ENCODE assay signal across 20 mouse cellular contexts in genomic region chr15:22736165-22736564, GRCm38 (mm10).
"Had no signal": no experiment of that assay in that cellular context is flagged by ENCODE, and none has a peak within 500 bp of the region (broad histone marks: within the 10 kb centered on the region; RNA-seq: fewer than 3 reads in every experiment).

No protein-coding gene starts in this region.

- H3K27ac ChIP-seq: liver, embryonic 15.5 days; macrophage; midbrain, embryonic 13.5 days; midbrain, embryonic 15.5 days; neural tube, embryonic 13.5 days; neural tube, embryonic 15.5 days had no signal

- H3K9me3 ChIP-seq: liver, embryonic 15.5 days; megakaryocyte, embryonic 14.5 days; midbrain, embryonic 13.5 days; midbrain, embryonic 15.5 days; neural tube, embryonic 13.5 days; neural tube, embryonic 15.5 days had no signal

- H3K36me3 ChIP-seq: liver, embryonic 15.5 days; midbrain, embryonic 13.5 days; midbrain, embryonic 15.5 days; neural tube, embryonic 13.5 days; neural tube, embryonic 15.5 days had no signal

- H3K27me3 ChIP-seq: liver, embryonic 15.5 days; megakaryocyte, embryonic 14.5 days; midbrain, embryonic 13.5 days; midbrain, embryonic 15.5 days; neural tube, embryonic 13.5 days; neural tube, embryonic 15.5 days had no signal

- DNase-seq: liver, postnatal 0 days; lung, adult 2 months; lung, postnatal 10 days; lung, postnatal 36 days; retina, postnatal 1 day; right cerebral cortex, adult 18-20 months; right cerebral cortex, postnatal 25 days; right cerebral cortex, postnatal 4 days; spleen, adult 18-20 months; thymus, adult 18-20 months; thymus, postnatal 25 days; thymus, postnatal 4 days had no signal

- H3K9ac ChIP-seq: liver, embryonic 15.5 days; liver, postnatal 0 days; midbrain, embryonic 13.5 days; midbrain, embryonic 15.5 days; neural tube, embryonic 13.5 days; neural tube, embryonic 15.5 days had no signal

- H3K4me2 ChIP-seq: liver, embryonic 15.5 days; midbrain, embryonic 11.5 days; midbrain, embryonic 13.5 days; midbrain, embryonic 15.5 days; neural tube, embryonic 13.5 days; neural tube, embryonic 15.5 days had no signal

- ATAC-seq: liver, postnatal 0 days; midbrain, embryonic 13.5 days; midbrain, embryonic 15.5 days had no signal

- H3K4me3 ChIP-seq: liver, embryonic 15.5 days; megakaryocyte, embryonic 14.5 days; midbrain, embryonic 13.5 days; midbrain, embryonic 15.5 days; neural tube, embryonic 13.5 days; neural tube, embryonic 15.5 days had no signal

- H3K4me1 ChIP-seq: liver, embryonic 15.5 days; megakaryocyte, embryonic 14.5 days; midbrain, embryonic 13.5 days; midbrain, embryonic 15.5 days; neural tube, embryonic 13.5 days; neural tube, embryonic 15.5 days had no signal
